24 mouse cellular contexts compared by ENCODE assay signal in the genomic region with DNA sequence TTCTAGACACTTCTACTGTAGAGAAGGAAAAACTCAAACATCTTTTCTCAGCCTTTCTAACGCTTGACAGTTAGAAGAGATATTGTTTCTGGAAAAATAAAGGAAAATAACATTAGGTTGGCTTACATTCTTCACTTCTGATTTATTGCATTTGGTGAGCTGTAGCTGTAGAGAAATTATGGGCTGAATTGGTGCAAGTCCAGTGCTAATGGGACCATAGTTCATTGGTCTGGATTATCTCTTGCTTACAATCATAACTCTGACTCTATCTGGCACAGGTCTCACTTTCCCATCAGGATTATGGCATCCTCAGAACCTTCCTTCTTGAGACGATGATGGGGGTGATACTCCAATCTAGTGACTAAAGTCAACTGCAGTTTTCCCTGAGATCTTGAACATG.
DNase-seq lines count a peak whose midpoint lies in the region; ATAC-seq and TF ChIP-seq lines count a peak whose summit lies in the region.
"Had no signal": no experiment of that assay in that cellular context is flagged by ENCODE, and none has a peak within 500 bp of the region (broad histone marks: within the 10 kb centered on the region; RNA-seq: fewer than 3 reads in every experiment).

No protein-coding gene starts in this region.

- TF ChIP-seq CTCF in intestine, postnatal 0 days (IDR thresholded peaks at IDR 0.05; ENCODE audit: low read depth): no peak

- H3K4me2 ChIP-seq in intestine, embryonic 14.5 days (ENCODE audit: low read length): no peak overlapping the region
- no peak overlapping the region for H3K4me2 ChIP-seq in intestine, postnatal 0 days (replicated peaks; ENCODE audit: low read depth)
- H3K4me2 ChIP-seq in intestine, embryonic 16.5 days (ENCODE audit: low read depth, low read length): no peak overlapping the region
- H3K4me2 ChIP-seq: heart, embryonic 11.5 days; hindbrain, embryonic 13.5 days had no signal

- H3K36me3 ChIP-seq in intestine, embryonic 14.5 days (ENCODE audit: control insufficient read depth, insufficient read depth, low read length): no peaks in the 10 kb centered on the region
- H3K36me3 ChIP-seq in intestine, postnatal 0 days (ENCODE audit: control insufficient read depth, insufficient read depth): no peaks in the 10 kb centered on the region
- H3K36me3 ChIP-seq in intestine, embryonic 16.5 days (ENCODE audit: control insufficient read depth, insufficient read depth, low read length): no peaks in the 10 kb centered on the region
- H3K36me3 ChIP-seq: hindbrain, embryonic 10.5 days; hindbrain, embryonic 13.5 days had no signal

- H3K9ac ChIP-seq in intestine, embryonic 14.5 days (ENCODE audit: low read length): no peak overlapping the region
- no peak overlapping the region for H3K9ac ChIP-seq in intestine, postnatal 0 days (ENCODE audit: low read depth, low read length)
- H3K9ac ChIP-seq in intestine, embryonic 16.5 days (ENCODE audit: low read depth, low read length): no peak overlapping the region
- H3K9ac ChIP-seq: forebrain, postnatal 0 days; hindbrain, embryonic 13.5 days had no signal

- no peak overlapping the region for H3K4me3 ChIP-seq in intestine, embryonic 14.5 days (ENCODE audit: low read depth, low read length)
- H3K4me3 ChIP-seq in intestine, postnatal 0 days (ENCODE audit: low read depth, low read length): no peak overlapping the region
- H3K4me3 ChIP-seq in intestine, embryonic 16.5 days (ENCODE audit: low read length): no peak overlapping the region
- H3K4me3 ChIP-seq: gastrocnemius, adult 2 months; hindbrain, embryonic 10.5 days; hindbrain, embryonic 13.5 days had no signal

- H3K9me3 ChIP-seq in intestine, embryonic 14.5 days (ENCODE audit: control insufficient read depth, low read length): no peaks in the 10 kb centered on the region
- H3K9me3 ChIP-seq in intestine, postnatal 0 days (ENCODE audit: control insufficient read depth): no peaks in the 10 kb centered on the region
- H3K9me3 ChIP-seq in intestine, embryonic 16.5 days (ENCODE audit: control insufficient read depth, low read length): no peaks in the 10 kb centered on the region
- H3K9me3 ChIP-seq: hindbrain, embryonic 10.5 days; hindbrain, embryonic 13.5 days had no signal

- H3K27me3 ChIP-seq in intestine, embryonic 14.5 days (replicated peaks; ENCODE audit: control insufficient read depth, insufficient read depth, low read length): no peaks in the 10 kb centered on the region
- H3K27me3 ChIP-seq in intestine, postnatal 0 days (replicated peaks; ENCODE audit: control insufficient read depth, insufficient read depth, low read length): no peaks in the 10 kb centered on the region
- H3K27me3 ChIP-seq in intestine, embryonic 16.5 days (replicated peaks; ENCODE audit: control insufficient read depth, insufficient read depth, low read length): no peaks in the 10 kb centered on the region
- H3K27me3 ChIP-seq: hindbrain, embryonic 13.5 days had no signal

- ATAC-seq in intestine, embryonic 14.5 days (replicated peaks; ENCODE audit: low FRiP score, low TSS enrichment, low read depth): peak; percentile 61; the same call in 1 of the 2 replicates
- ATAC-seq in intestine, postnatal 0 days: no peak
- 0 out of 2 replicates have a peak, but pooled peaks have one; percentile 36 for ATAC-seq in intestine, embryonic 16.5 days
- ATAC-seq: activated CD4-positive, CD25-positive, alpha-beta regulatory T cell, adult 4 months; forebrain, embryonic 14.5 days; forebrain, postnatal 0 days; hindbrain, embryonic 16.5 days had no signal

- H3K27ac ChIP-seq in intestine, embryonic 14.5 days (ENCODE audit: low read depth): peak overlapping the region; percentile 27; the same call in 1 of the 2 replicates
- no peak overlapping the region for H3K27ac ChIP-seq in intestine, postnatal 0 days (ENCODE audit: low read depth, low read length)
- no peak overlapping the region for H3K27ac ChIP-seq in intestine, embryonic 16.5 days (ENCODE audit: low read length)
- H3K27ac ChIP-seq: gastrocnemius, adult 2 months; hindbrain, embryonic 10.5 days; hindbrain, embryonic 13.5 days had no signal

- H3K4me1 ChIP-seq in intestine, embryonic 14.5 days (replicated peaks; ENCODE audit: control insufficient read depth, insufficient read depth, low read length): 0 out of 2 replicates have a peak, but pooled peaks cover 2% of the 10 kb centered on the region
- H3K4me1 ChIP-seq in intestine, postnatal 0 days (replicated peaks; ENCODE audit: control insufficient read depth, insufficient read depth, low read length): no peaks in the 10 kb centered on the region
- H3K4me1 ChIP-seq in intestine, embryonic 16.5 days (ENCODE audit: control insufficient read depth, insufficient read depth, low read length): no peaks in the 10 kb centered on the region
- H3K4me1 ChIP-seq: hindbrain, embryonic 10.5 days had no signal

- no peak for DNase-seq in intestine, embryonic 14.5 days (ENCODE audit: low spot score)
- DNase-seq in ovary, postnatal 14 days (ENCODE audit: low spot score): peak; percentile 3
- DNase-seq in ovary, postnatal 10 days (ENCODE audit: low spot score): no peak
- no peak for DNase-seq in spleen, postnatal 10 days (ENCODE audit: low spot score in 2 of 2)
- DNase-seq: adrenal gland, adult 8-10 months; adrenal gland, postnatal 25 days; cerebellum, adult 11-12 months; cerebellum, adult 8-10 months; cerebellum, postnatal 10 days; cerebellum, postnatal 36 days; embryo, embryonic 11 days; forebrain, postnatal 0 days; gastrocnemius, adult 2 months; gastrocnemius, postnatal 14 days; heart, adult 11 months; heart, postnatal 36 days had no signal

- WGBS in intestine, embryonic 14.5 days: 65% methylated on average over 2 of the region's 2 CpGs
- 78% methylated on average over 2 of the region's 2 CpGs for WGBS in intestine, postnatal 0 days
- 74% methylated on average over 2 of the region's 2 CpGs for WGBS in intestine, embryonic 16.5 days
